Mouse (Mus musculus): ENCODE results near the gene Calm3. TPM values are rescaled to one million over a fixed set of nuclear protein-coding genes. Genes with fewer than 3 reads are reported as not detected.

Gene Calm3
- 191 and 202 TPM in 2 replicates for total RNA-seq (2023)

GRCm38 (mm10) chr7:16924037-16924834 is at the start of gene Calm3:
Calm3 (minus strand) TSS chr7:16924114.

GRCm38 (mm10) chr7:16959539-16960187 is 35.7 kb upstream of the Calm3 start, which contains the start of gene Pnmal1:
Pnmal1 (plus strand) TSS chr7:16959679.

GRCm38 (mm10) chr7:16944061-16944807 is 20.3 kb upstream of the Calm3 start, which contains the start of gene Pnmal2:
Pnmal2 (plus strand) TSS chr7:16944682.

GRCm38 (mm10) chr7:16906281-16906680 is 17.6 kb downstream of the Calm3 start, which contains the start of gene Ptgir:
Ptgir (plus strand) TSS chr7:16906490.

GRCm38 (mm10) chr7:16891641-16892351 is 32.1 kb downstream of the Calm3 start, which contains the start of gene Gng8:
Gng8 (plus strand) TSS chr7:16891786.

GRCm38 (mm10) chr7:16875310-16875325 is 48.8 kb downstream of the Calm3 start, which contains the start of gene Dact3:
Dact3 (plus strand) TSS chr7:16875317.

Other genes with a start within 250 kb of the Calm3 start
- not detected in 2 replicates for gene Ceacam15, start 248.4 kb downstream of the Calm3 start, total RNA-seq (2023)
- not detected in 2 replicates for gene Ceacam9, start 202.2 kb downstream of the Calm3 start, total RNA-seq (2023)
- 135 and 156 TPM in 2 replicates for gene Ap2s1, start 185.7 kb downstream of the Calm3 start, total RNA-seq (2023)
- gene Slc1a5, start 142.8 kb downstream of the Calm3 start, total RNA-seq (2023): 34.0 and 39.3 TPM in 2 replicates
- gene Strn4, start 108.2 kb downstream of the Calm3 start, total RNA-seq (2023): 62.7 and 95.2 TPM in 2 replicates
- 12.1 and 12.7 TPM in 2 replicates for gene Fkrp, start 107.4 kb downstream of the Calm3 start, total RNA-seq (2023)
- gene Prkd2, start 81.2 kb downstream of the Calm3 start, total RNA-seq (2023): 49.9 and 56.7 TPM in 2 replicates
- not detected in 2 replicates for gene Dact3, start 48.8 kb downstream of the Calm3 start, total RNA-seq (2023)
- not detected in 2 replicates for gene Gng8, start 32.3 kb downstream of the Calm3 start, total RNA-seq (2023)
- 21.1 and 23.1 TPM in 2 replicates for gene Ptgir, start 17.6 kb downstream of the Calm3 start, total RNA-seq (2023)
- not detected in 2 replicates for gene Pnmal2, start 20.6 kb upstream of the Calm3 start, total RNA-seq (2023)
- gene Pnmal1, start 35.6 kb upstream of the Calm3 start, total RNA-seq (2023): not detected in 2 replicates
- gene Gm42372, start 59.0 kb upstream of the Calm3 start, total RNA-seq (2023): 0.23 TPM in 1 of 2 replicates, not detected in the other
- 0.25 and 0.39 TPM in 2 replicates for gene Ccdc8, start 68.6 kb upstream of the Calm3 start, total RNA-seq (2023)
- gene Ppp5c, start 103.8 kb upstream of the Calm3 start, total RNA-seq (2023): 36.9 and 38.7 TPM in 2 replicates
- 0.06 and 0.07 TPM in 2 replicates for gene Hif3a, start 138.3 kb upstream of the Calm3 start, total RNA-seq (2023)
- gene Psg16, start 149.9 kb upstream of the Calm3 start, total RNA-seq (2023): 0.23 TPM in 1 of 2 replicates, not detected in the other
- not detected in 2 replicates for gene Ceacam3, start 226.2 kb upstream of the Calm3 start, total RNA-seq (2023)